Mouse (Mus musculus): ENCODE results near the gene Cdhr3.

The Cdhr3 gene

GRCm38 (mm10) chr12:33092775-33093174 lies at the start of gene Cdhr3:
TSS of gene Cdhr3 (minus strand) at chr12:33092875.
- DNase-seq (ENCODE audit: low spot score): no peak

- DNase-seq (ENCODE audit: low spot score): no peak
These were observed 46.4 kb upstream of the Cdhr3 start for GRCm38 (mm10) chr12:33139083-33139482.

- no peak for DNase-seq (ENCODE audit: low spot score)
These were observed 45.2 kb upstream of the Cdhr3 start for GRCm38 (mm10) chr12:33137857-33138256.

GRCm38 (mm10) chr12:33131796-33132195 lies 39.1 kb upstream of the Cdhr3 start:
- no peak for DNase-seq (ENCODE audit: low spot score)

GRCm38 (mm10) chr12:33130401-33130800 lies 37.7 kb upstream of the Cdhr3 start:
- DNase-seq (ENCODE audit: low spot score): no peak

GRCm38 (mm10) chr12:33129410-33129809 lies 36.7 kb upstream of the Cdhr3 start:
- no peak for DNase-seq (ENCODE audit: low spot score)

- DNase-seq (ENCODE audit: low spot score): no peak
These were observed 36.0 kb upstream of the Cdhr3 start for GRCm38 (mm10) chr12:33128702-33129101.

GRCm38 (mm10) chr12:33128121-33128520 lies 35.4 kb upstream of the Cdhr3 start:
- DNase-seq (ENCODE audit: low spot score): no peak

- DNase-seq (ENCODE audit: low spot score): no peak
These were observed 33.6 kb upstream of the Cdhr3 start for GRCm38 (mm10) chr12:33126243-33126642.

GRCm38 (mm10) chr12:33125594-33126227 lies 33.0 kb upstream of the Cdhr3 start:
- no peak for DNase-seq (ENCODE audit: low spot score)

GRCm38 (mm10) chr12:33118624-33119301 lies 26.1 kb upstream of the Cdhr3 start:
- no peak for DNase-seq (ENCODE audit: low spot score)

- DNase-seq (ENCODE audit: low spot score): no peak
These were observed 18.3 kb upstream of the Cdhr3 start for GRCm38 (mm10) chr12:33110894-33111471.

GRCm38 (mm10) chr12:33109531-33109930 lies 16.9 kb upstream of the Cdhr3 start:
- peak; percentile 13 for DNase-seq (ENCODE audit: low spot score)

- DNase-seq (ENCODE audit: low spot score): no peak
These were observed 13.9 kb upstream of the Cdhr3 start for GRCm38 (mm10) chr12:33106438-33107167.

- no peak for DNase-seq (ENCODE audit: low spot score)
These were observed 13.0 kb upstream of the Cdhr3 start for GRCm38 (mm10) chr12:33105724-33106123.

GRCm38 (mm10) chr12:33102342-33103115 lies 9.9 kb upstream of the Cdhr3 start:
- DNase-seq (ENCODE audit: low spot score): no peak

- DNase-seq (ENCODE audit: low spot score): no peak
These were observed 9.0 kb upstream of the Cdhr3 start for GRCm38 (mm10) chr12:33101627-33102026.

- DNase-seq (ENCODE audit: low spot score): no peak
These were observed 3.3 kb upstream of the Cdhr3 start for GRCm38 (mm10) chr12:33096017-33096416.

- no peak for DNase-seq (ENCODE audit: low spot score)
These were observed 479 bp downstream of the Cdhr3 start for GRCm38 (mm10) chr12:33092196-33092595.

- no peak for DNase-seq (ENCODE audit: low spot score)
These were observed 6.5 kb downstream of the Cdhr3 start for GRCm38 (mm10) chr12:33086151-33086550.

- DNase-seq (ENCODE audit: low spot score): no peak
These were observed 8.0 kb downstream of the Cdhr3 start for GRCm38 (mm10) chr12:33084683-33085082.

GRCm38 (mm10) chr12:33083362-33083761 lies 9.3 kb downstream of the Cdhr3 start:
- no peak for DNase-seq (ENCODE audit: low spot score)
